Mouse (Mus musculus) ovary, adult 18-20 months (tissue): Measurements from ENCODE around the gene Gstm6.
"Not testable (repeated sequence)": the region's sequence is repeated elsewhere in the genome, so short reads cannot be mapped to it uniquely, and the experiment has no call there.

Source experiments
- DNase-seq: peaks from one replicate; pipeline ENCODE4 v3.0.0; 2022; ENCODE audit warnings: low spot score, mixed read lengths

The Gstm6 gene

DNA sequence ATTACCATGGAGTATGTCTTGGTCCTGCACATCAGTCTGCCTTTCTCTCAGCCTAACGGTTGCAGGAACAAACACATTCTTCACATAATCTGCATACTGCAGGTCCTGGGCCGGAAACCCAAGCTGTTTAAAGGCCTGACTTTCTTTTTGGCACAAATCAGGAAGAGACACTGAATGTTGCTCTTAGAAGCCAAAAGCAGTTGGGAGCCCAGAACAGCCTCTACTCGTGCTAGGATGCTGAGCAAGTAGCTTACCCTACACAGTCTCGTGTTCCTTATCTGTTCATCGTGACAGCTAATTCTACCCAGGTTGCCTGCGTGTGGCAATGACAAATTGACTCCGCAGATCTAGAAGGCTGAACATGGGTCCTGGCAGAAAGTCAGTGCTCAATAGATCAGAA, 3.0 kb downstream of the Gstm6 start:
- no peak for DNase-seq

DNA sequence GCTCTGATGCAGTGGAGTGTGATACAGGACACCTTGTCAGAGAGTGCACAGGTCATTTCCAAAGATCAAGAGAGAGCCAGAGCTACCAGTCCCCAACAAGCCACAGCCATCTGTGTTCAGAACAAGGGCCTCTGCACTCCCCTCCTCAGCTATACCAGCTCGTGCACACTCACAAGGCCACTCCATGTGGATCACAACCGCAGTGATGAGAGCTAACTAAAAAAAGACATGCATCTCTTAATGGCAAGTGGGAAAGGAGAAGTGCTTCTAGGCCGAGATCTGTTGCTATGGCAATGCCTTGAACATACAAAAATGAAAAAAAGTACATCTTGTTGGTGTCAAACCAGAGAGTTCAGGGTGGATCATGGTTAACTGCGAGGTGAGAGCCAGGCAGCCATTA, 3.7 kb downstream of the Gstm6 start:
- DNase-seq = no peak

DNA sequence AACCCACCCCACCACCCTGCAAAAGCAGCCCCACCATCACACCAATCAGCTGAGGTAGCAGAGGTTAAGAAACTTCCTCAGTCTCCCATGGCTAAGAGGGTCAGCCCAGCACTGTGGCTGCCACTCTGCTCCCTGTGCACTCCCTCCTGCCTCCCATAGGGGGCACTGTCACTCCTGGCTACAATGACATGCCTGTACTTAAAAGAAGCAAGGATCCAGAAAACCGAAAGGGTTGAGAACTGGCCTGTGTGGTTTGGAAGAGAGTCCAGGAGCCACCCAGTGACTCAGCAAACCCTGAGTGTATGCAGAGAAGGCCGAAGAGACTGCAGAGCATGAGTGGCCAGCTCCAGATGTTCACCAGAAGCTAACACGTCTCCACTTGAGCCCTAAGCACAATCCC, 4.1 kb downstream of the Gstm6 start:
- peak; percentile 74 for DNase-seq

DNA sequence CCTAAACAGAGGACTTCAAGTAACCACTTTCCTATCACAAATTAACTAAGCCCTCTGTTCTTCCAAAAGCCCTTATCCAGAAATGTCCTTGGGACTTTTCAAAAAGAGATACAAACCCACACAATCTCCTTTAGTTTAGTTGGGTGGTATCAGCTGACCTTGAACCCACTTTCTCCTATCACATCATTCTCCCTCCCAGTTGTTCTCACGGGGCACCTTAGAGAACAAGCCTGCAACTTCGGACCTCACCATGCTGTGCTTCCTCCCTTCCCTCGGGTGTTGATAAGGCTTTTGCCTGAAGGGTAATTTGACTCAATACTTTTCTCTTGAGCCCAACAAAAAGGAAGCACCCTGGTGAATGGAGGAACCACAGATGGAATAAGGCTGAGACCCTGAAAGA, 7.7 kb downstream of the Gstm6 start:
- peak; percentile 55 for DNase-seq

DNA sequence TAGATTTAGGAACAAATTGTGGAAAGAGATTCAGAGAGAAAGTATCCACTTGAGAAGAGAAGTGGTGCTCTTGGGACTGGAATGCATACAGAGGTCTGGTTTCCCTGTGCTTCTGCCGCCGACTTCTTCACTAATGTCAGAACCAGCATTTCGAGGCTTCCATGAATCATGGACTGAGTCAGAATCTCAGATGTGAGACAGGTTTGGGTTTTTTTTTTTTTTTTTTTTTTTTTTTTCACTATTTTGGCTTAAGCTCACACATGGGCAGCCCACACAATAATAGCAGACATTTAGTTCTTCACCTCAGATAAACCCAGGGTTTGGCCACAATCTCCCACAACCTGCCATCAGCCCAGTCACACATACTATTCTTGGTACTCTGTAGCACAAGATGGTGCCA, 8.3 kb downstream of the Gstm6 start:
- no peak for DNase-seq

DNA sequence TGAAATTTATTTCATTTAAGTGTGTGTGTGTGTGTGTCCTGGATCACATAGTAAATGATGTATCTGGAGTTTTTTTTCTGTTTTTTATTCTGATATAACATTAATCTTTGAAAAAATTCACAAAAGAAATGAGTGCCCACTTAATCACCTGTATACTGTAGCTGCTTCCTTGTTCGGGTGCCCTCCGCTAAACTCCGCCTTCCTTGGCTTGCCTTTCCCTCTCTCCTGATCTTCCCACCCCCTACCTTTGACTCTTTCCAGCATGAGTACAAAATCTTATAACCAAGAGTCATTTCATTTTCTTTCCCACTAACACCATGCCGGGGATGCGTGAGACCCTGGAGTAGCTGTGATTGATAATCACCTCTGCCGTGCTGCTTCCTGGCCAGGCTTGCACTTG, 11.4 kb downstream of the Gstm6 start:
- DNase-seq = no peak

DNA sequence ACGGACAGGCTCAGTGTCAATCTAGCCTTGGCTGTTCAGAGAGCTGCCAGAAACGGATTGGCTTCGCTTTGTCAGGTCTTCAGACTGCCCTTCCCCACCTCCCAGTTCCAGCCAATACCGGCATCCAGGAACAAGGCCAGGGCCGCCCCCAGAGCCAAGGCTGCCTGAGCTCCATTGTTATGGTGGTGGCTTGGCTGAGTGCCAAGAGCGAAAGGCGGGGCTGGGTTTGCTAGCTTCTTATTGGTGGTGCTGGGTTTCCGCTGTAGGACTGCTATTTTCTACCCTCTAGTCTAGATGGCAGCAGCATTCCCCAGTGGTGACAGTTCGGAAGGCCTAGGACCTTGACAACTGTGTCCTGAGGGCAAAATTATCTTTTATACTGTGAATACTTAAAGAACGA, 11.9 kb downstream of the Gstm6 start, which contains the start of gene Gstm7:
Gstm7 (minus strand) TSS at position 148 of the 400 bp plus-strand sequence.
- peak; percentile 99 for DNase-seq

DNA sequence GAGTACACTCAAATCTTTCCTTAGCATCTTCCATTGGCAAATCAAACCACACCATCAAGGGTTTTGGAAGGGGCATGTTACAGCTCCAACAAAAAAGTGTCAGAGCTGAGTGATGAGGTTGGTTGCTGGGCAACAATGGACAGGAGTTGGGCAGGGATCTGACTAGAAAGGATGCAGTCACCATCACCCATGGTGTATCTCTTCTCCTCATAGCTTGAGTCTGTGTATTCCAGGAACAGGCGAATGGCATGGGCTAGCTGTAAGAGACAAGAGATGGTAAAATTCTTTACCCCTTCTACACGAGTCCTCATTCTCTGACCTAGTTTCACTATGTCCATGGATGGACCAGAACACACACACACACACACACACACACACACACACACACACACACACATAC, 12.4 kb downstream of the Gstm6 start:
- DNase-seq = no peak

DNA sequence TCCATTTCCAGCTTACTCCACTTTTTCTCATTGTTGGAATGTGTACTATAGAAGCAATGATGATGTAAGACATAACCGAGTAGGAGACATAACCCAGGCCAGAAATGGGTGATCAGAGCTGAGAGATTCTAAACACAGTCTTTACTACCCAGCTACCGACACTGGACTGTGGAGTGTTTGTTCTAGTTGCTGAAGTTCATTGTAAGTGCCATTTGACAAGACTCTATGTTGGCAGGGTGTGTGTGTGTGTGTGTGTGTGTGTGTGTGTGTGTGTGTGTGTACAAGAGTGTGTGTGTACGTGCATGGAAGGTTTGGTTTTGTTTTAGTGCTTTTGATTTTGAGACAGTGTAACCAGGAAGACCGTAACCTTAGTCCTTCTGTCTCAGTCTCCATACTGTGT, 13.8 kb downstream of the Gstm6 start:
- no peak for DNase-seq

DNA sequence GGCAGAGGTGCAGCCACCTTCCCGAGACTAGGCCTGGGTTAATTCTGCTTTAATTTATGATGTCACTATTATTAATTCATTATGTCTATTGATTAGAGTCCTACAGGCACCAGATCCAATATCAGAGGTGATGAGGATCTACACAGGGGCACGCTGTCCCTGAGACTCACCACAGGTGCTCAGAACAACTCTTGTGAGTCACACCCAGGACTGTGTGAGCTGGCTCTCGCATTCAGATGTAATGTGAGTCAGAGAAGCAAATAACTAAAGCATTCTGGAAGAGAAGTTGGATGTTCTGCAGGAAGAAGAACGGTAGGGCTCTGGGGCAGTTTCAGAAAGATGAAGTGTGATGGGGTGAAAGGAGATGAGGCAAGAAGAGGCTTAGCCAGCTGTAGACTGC, 14.3 kb downstream of the Gstm6 start:
- no peak for DNase-seq

DNA sequence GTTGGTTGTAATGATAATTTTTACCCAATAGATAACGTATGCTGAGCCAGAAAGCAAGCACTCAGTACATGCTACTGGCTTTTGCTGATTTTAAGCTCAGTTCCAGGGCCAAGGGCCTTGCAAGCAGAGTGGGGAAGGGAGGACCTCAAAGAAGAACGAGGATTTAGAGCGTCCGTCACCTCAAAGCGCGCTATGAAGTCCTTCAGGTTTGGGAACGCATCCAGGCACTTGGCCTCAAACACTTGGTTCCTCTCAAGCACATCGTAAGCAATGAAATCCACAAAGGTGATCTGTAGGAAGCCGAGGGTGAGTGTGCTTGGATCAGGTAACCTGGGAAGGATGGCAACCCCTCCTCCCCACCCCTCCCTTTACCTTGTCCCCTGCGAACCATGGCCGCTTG, 14.9 kb downstream of the Gstm6 start:
- no peak for DNase-seq

DNA sequence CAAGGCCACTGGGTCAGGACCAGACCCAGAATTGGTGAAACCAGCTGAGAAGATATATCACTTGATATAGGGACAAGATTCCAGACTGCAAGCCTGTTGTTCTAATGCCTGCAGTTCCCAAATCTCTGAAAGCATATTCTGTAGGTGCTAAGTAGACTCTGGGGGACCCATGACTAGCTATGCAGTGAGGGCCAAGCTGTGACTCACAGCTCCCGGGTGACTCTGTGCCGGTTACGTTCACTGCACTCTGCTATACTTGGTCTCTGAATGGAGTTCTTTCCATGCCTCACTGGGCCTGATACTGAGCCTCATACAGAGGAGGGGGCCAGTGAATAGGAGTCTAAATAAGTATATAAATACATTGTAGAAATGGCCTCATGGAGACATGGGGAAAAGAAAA, 15.7 kb downstream of the Gstm6 start:
- no peak for DNase-seq

DNA sequence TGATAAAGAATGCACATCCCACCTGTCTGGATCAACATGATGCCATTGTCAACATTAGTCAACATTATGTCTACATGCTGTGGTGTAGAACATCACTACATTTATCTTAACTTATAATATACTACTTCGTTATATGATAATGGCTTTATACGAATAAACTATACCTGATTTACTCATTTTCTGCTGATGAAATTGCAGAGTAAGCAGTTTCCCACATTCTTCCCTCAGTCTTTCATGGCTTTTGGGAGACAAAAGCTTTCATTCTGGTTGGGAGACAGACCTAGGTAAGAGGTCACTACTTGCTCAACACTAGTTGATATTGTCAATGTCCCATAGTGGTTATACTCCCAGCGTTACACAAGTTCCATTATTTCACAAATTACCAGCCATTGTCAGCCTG, 18.2 kb downstream of the Gstm6 start:
- DNase-seq = no peak

DNA sequence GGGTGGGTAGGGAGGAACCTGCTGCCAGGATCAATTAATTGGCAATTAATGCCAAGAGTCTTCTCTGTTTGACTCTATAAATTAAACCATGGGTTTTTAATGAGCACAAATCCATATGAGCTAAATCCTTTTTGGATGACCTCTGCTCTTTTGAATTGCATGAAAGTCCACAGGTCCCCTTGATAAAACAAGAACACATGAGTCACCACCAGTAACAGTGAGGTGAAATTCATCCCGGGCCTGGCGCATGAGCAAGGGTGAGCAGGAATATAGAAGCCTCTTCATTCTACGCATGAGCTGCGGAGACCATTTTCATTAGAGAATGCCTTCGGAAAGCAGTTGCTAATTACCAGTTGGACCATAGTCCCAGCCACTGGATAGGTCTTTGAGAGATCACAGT, 23.2 kb downstream of the Gstm6 start:
- no peak for DNase-seq

DNA sequence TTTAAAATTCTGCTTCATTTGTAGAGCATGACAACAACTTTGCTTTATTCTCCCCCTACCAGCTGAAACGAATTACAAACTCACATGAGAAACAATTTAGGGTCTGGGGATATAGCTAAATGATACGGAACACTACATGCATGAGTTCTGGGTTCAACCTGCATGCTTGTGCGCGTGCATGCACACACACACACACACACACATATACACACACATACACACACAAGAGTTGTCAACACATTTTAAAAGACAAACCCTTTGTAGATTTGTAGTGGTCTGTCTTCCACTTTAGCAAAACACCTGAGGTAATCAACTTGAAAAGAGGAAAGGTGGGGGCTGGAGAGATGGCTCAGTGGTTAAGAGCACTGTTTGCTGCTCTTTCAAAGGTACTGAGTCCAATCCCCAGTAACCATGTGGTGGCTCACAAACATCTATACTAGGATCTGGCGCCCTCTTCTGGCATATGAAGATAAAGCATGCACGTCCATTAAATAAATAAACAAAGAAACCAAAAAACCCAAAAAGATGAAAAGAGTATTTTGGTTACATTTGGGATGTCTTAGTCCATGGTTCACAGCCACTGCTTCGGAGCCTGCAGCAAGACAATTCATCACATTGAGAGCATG, 25.7 kb downstream of the Gstm6 start:
- no peak for DNase-seq

DNA sequence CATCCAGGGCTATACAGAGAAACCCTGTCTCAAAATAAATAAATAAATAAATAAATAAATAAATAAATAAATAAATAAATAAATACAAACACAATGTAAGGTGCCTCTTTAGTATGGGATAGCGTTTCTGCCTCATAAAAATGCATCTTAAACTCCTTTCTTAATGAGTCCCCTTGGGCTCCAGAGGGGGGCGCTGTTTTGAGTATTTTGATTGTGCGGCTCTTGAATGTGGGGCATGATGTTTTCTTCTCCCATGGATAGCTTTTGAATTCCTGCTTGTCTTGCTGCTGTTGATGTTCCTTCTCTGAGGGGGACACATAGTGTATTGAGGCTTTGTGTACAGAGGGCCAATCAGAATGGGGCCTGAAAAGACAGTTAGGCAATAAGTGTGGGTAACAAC, 26.5 kb downstream of the Gstm6 start:
- DNase-seq = no peak

DNA sequence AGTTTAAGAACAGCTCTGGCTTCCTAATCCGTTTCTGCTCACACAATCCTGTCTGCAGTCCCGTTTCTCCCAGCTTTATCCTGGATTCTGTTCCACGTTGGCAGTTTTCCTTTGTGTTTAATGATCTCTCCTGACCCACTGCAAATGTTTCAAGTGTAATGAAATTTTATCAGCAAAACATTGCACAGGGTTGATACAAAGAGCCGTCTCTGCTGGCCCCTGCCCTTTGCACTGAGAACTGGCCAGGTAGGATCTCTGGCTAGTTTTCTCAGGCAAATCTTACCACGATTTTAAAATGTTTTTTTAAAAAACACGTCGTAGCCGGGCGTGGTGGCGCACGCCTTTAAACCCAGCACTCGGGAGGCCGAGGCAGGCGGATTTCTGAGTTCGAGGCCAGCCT, 26.9 kb downstream of the Gstm6 start:
- DNase-seq = no peak

DNA sequence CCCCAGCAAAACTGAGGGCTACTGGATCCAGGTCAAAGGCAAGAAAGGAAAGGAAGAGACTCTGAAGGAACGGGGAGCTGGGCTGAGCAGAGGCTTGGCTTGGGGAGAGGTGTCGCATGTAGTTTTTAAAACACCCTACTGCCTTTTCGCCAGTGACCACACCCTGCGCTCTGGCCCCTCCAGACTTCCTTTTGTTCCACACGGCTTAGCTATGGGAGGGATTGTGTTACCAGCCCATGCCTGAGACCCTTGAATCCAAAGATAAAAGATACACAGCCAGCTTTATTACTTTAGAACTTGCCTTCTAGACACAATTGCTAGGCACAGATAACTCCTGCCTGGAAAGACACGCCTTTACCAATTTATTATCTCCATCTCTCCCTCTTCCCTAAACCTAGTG, 37.6 kb downstream of the Gstm6 start:
- no peak for DNase-seq

DNA sequence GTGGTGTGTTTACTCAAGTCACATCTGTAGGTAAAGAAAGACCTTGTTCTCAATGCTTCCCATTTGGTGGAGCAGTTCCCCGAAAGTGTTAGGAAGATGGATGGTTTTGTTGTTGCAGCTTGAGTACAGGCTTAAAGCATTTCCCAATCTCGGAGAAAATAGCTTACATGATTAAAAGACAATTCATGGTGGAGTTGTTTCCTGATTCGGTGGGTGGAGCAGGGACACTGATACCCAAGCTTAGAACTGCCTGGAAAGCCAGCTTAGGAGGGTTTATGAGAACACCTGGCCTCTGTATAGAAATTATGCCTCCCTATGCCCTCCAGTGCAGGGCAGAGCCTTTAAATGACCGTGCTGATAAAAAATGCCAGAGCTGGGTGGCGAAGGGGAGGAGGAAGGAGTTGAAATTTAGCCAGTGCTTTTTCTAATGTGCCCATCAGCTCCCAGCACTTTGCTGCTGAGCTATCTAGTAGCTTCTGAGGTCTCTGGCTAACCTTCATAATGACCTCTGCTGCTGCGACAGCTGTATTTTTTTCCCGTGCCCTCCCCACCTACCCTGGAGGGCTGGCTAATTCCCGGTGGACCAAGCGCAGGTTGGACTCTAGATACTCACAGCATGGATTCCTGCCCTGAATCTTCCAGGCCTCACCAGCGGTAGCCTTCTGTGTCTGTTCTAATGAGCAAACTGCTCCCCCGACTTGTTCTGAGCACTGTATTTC, 42.4 kb downstream of the Gstm6 start:
- no peak for DNase-seq

DNA sequence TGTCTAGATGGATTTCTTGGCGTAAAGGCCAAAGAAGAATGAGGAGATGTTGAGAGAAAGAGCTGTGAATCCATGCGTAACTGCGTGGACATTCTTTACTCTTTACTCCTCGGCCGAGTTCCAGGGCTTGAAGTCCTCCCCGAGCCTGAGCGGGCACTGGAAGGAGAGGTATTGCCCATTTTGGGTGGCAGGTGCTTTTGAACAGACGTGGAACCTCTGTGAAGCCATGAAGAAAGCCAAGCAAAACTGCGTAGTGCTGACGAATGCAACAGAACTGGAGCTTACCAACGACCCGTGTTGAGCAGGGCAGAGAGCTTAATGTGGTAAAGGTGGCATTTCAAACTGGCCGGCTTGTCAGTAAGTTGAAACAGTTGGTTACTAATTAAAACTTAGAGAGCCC, 44.9 kb downstream of the Gstm6 start:
- DNase-seq = no peak

DNA sequence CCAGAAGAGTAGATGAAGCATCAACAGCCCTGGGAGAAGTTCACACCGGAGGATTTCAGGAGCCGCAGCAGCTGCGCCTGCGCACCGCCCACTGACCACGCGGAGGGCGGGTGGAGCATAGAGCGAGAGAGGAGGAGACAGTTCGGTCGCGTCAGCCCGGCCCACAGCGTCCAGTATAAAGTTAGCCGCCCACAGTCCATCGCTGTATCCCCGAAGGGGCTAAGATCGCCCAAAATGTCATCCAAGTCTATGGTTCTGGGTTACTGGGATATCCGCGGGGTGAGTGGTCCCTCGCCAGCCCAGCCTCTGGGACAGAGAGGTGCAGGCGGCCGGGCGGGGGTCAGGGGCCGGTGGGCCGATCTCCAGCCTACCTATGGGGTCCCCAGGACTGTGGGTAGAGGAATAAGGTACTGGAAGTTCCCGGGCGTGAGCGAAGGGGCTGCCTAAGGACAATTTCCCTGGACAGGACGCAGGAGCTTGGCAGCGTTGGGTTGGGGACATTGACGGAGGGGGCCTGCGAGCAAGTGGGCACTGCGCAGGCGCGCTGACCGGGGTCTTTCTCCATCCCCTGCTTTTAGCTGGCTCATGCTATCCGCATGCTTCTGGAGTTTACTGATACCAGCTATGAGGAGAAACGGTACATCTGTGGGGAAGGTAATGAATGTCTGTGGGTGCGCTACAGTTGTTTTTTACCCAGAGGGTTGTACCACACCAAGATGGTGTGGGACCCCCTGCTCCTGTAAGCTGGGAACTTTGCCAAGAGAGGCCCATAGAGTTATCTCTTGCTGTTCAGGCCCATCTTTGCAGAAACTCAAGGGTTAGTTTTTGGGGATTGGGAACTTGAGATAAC, 47.6 kb downstream of the Gstm6 start, which contains the start of gene Gstm5:
Gstm5 (plus strand) TSS at position 102 of the 850 bp plus-strand sequence.
- peak; percentile 83 for DNase-seq

DNA sequence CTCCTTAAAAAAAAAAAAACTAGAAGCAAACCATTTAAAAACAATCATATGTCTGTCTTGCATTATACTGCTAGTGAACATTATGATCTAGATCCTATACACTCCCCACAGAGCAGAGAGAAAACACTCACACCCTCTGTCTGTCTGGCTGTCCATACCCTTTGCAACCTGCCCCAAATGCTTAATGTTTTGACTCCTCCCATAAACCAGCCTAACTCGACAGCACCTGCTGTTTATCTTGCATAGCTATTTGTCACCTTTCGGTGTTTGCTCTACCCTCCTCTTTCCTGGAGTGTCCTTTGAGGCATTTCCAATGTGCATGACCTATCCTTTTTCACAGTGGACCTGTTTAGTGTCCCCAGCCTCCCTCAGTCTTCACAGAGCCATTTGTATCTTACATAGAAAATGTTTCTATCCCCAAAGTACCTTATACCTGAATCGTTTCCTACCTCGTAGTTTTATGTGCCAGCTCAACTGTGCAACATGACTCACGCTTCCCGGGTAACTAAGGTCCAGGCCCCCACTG, 48.3 kb downstream of the Gstm6 start:
- no peak for DNase-seq

DNA sequence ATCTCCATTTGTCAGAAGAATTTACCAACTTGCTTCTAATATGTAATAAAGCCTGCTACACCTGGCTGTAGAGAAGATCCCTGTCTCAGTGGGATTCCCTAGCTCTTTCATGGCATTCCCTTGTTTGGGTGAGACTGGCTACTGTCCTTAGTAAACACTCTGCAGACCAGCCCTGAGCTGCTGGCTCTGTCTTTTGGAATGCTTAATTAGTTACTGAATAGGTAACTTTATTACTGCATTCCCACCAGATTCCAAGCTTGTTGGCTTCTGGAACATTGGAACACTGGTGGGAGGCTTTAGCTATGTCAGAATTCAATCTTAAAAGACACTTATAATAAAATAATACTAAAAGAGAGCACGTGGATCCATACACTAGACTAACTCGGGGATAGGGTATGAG, 54.3 kb downstream of the Gstm6 start:
- not testable (repeated sequence) for DNase-seq
